Comparison of ENCODE assay signal across 8 mouse cellular contexts in the genomic region with DNA sequence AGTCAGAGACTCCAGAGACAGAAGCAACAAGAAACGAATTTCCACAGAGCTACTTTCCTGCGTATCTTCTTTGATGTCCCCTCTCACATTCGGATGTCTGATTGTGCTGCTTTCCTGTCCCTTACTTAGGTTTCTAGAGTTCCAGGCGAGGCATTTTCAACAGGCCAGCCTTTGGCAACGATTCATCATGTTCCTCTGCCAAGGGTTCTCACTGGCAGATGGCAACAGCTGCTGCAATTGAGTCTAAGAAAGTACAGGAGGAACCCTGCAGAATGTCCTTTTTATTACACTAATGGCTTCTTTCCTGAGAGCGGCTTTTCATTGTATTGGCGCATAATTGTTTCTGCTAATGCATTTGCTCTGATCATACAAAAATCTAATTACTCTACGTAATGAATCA.
DNase-seq lines count a peak whose midpoint lies in the region; ATAC-seq and TF ChIP-seq lines count a peak whose summit lies in the region.
"Had no signal": no experiment of that assay in that cellular context is flagged by ENCODE, and none has a peak within 500 bp of the region (broad histone marks: within the 10 kb centered on the region; RNA-seq: fewer than 3 reads in every experiment).

No protein-coding gene starts in this region.

- no peaks in the 10 kb centered on the region for H3K36me3 ChIP-seq in midbrain, embryonic 14.5 days (ENCODE audit: control insufficient read depth, insufficient read depth, low read length)
- H3K36me3 ChIP-seq in midbrain, embryonic 11.5 days (ENCODE audit: control insufficient read depth, insufficient read depth, low read length): no peaks in the 10 kb centered on the region
- H3K36me3 ChIP-seq in forebrain, embryonic 16.5 days (ENCODE audit: control insufficient read depth, insufficient read depth): no peaks in the 10 kb centered on the region
- no peaks in the 10 kb centered on the region for H3K36me3 ChIP-seq in lung, postnatal 0 days (ENCODE audit: insufficient read depth, low read length)
- H3K36me3 ChIP-seq: limb, embryonic 15.5 days had no signal

- no peak for TF ChIP-seq CTCF in lung, postnatal 0 days (IDR thresholded peaks at IDR 0.05)

- no peak for ATAC-seq in midbrain, embryonic 14.5 days (ENCODE audit: low FRiP score, low TSS enrichment)
- ATAC-seq in midbrain, embryonic 11.5 days (ENCODE audit: low FRiP score): no peak
- ATAC-seq in forebrain, embryonic 16.5 days: peak; percentile 67
- ATAC-seq in lung, postnatal 0 days: peak; percentile 45

- no peaks in the 10 kb centered on the region for H3K9me3 ChIP-seq in midbrain, embryonic 14.5 days (ENCODE audit: control insufficient read depth, low read length)
- no peaks in the 10 kb centered on the region for H3K9me3 ChIP-seq in midbrain, embryonic 11.5 days (ENCODE audit: control insufficient read depth, low read length)
- no peaks in the 10 kb centered on the region for H3K9me3 ChIP-seq in forebrain, embryonic 16.5 days (ENCODE audit: control insufficient read depth, low read length)
- no peaks in the 10 kb centered on the region for H3K9me3 ChIP-seq in lung, postnatal 0 days (ENCODE audit: low read length)
- H3K9me3 ChIP-seq: limb, embryonic 15.5 days had no signal

- H3K4me1 ChIP-seq in midbrain, embryonic 14.5 days (ENCODE audit: control insufficient read depth, insufficient read depth, low read length): peaks cover 12% of the 10 kb centered on the region
- H3K4me1 ChIP-seq in midbrain, embryonic 11.5 days (ENCODE audit: control insufficient read depth, insufficient read depth, low read length): no peaks in the 10 kb centered on the region
- H3K4me1 ChIP-seq in forebrain, embryonic 16.5 days (replicated peaks; ENCODE audit: control insufficient read depth, insufficient read depth, low read length): peaks cover 10% of the 10 kb centered on the region
- peaks cover 6% of the 10 kb centered on the region; the same call in 1 of the 2 replicates for H3K4me1 ChIP-seq in lung, postnatal 0 days (ENCODE audit: insufficient read depth, low read depth, low read length)
- H3K4me1 ChIP-seq: limb, embryonic 15.5 days had no signal

- H3K27me3 ChIP-seq in midbrain, embryonic 14.5 days (ENCODE audit: control insufficient read depth, insufficient read depth, low read length): no peaks in the 10 kb centered on the region
- H3K27me3 ChIP-seq in midbrain, embryonic 11.5 days (ENCODE audit: control insufficient read depth, insufficient read depth, low read length): no peaks in the 10 kb centered on the region
- H3K27me3 ChIP-seq in forebrain, embryonic 16.5 days (replicated peaks; ENCODE audit: control insufficient read depth, insufficient read depth, low read length): no peaks in the 10 kb centered on the region
- no peaks in the 10 kb centered on the region for H3K27me3 ChIP-seq in lung, postnatal 0 days (replicated peaks; ENCODE audit: insufficient read depth, low read length)
- H3K27me3 ChIP-seq: limb, embryonic 15.5 days had no signal

- H3K9ac ChIP-seq in midbrain, embryonic 14.5 days (replicated peaks; ENCODE audit: low read length): no peak overlapping the region
- no peak overlapping the region for H3K9ac ChIP-seq in midbrain, embryonic 11.5 days (ENCODE audit: low read length)
- no peak overlapping the region for H3K9ac ChIP-seq in forebrain, embryonic 16.5 days (replicated peaks; ENCODE audit: low read depth, low read length)
- H3K9ac ChIP-seq in lung, postnatal 0 days (replicated peaks; ENCODE audit: low read depth): no peak overlapping the region
- H3K9ac ChIP-seq: limb, embryonic 15.5 days had no signal

- no peak overlapping the region for H3K4me3 ChIP-seq in midbrain, embryonic 14.5 days (replicated peaks; ENCODE audit: low read depth, low read length)
- H3K4me3 ChIP-seq in midbrain, embryonic 11.5 days (ENCODE audit: low read depth, low read length): no peak overlapping the region
- no peak overlapping the region for H3K4me3 ChIP-seq in forebrain, embryonic 16.5 days (replicated peaks; ENCODE audit: low read length)
- no peak overlapping the region for H3K4me3 ChIP-seq in lung, postnatal 0 days (ENCODE audit: low read depth, low read length)
- H3K4me3 ChIP-seq: limb, embryonic 15.5 days had no signal

- peak; percentile 45; the same call in 1 of the 2 replicates for TF ChIP-seq EP300 in lung, postnatal 0 days (IDR thresholded peaks at IDR 0.05)

- no peak overlapping the region for H3K4me2 ChIP-seq in midbrain, embryonic 14.5 days (ENCODE audit: low read length)
- no peak overlapping the region for H3K4me2 ChIP-seq in midbrain, embryonic 11.5 days
- H3K4me2 ChIP-seq in forebrain, embryonic 16.5 days (ENCODE audit: low read length): no peak overlapping the region
- H3K4me2 ChIP-seq in lung, postnatal 0 days (replicated peaks; ENCODE audit: low read depth, low read length): no peak overlapping the region
- H3K4me2 ChIP-seq: limb, embryonic 15.5 days had no signal

- peak; percentile 72 for DNase-seq in midbrain, embryonic 14.5 days
- no peak for DNase-seq in midbrain, embryonic 11.5 days (ENCODE audit: low spot score, missing footprints)
- peak; percentile 7 for DNase-seq in cerebellum, adult 8-10 months
- DNase-seq in induced T-regulatory cell, adult 2 months (ENCODE audit: low read depth): peak; percentile 42
- peak; percentile 65 for DNase-seq in lung, postnatal 0 days (ENCODE audit: low spot score)
- peak; percentile 68 for DNase-seq in testis, postnatal 10 days (ENCODE audit: low spot score)

- 55% methylated on average over 8 of the region's 8 CpGs for WGBS in midbrain, embryonic 14.5 days
- 77% methylated on average over 8 of the region's 8 CpGs for WGBS in midbrain, embryonic 11.5 days
- 10% methylated on average over 8 of the region's 8 CpGs for WGBS in forebrain, embryonic 16.5 days
- 42% methylated on average over 8 of the region's 8 CpGs for WGBS in lung, postnatal 0 days

- peak overlapping the region; percentile 10; the same call in 1 of the 2 replicates for H3K27ac ChIP-seq in midbrain, embryonic 14.5 days (replicated peaks; ENCODE audit: low read depth, low read length)
- no peak overlapping the region for H3K27ac ChIP-seq in midbrain, embryonic 11.5 days (ENCODE audit: low read depth, low read length)
- H3K27ac ChIP-seq in forebrain, embryonic 16.5 days (ENCODE audit: low read length): no peak overlapping the region
- peak overlapping the region; percentile 68 for H3K27ac ChIP-seq in lung, postnatal 0 days (ENCODE audit: low read length)
- H3K27ac ChIP-seq: limb, embryonic 15.5 days had no signal

Comparison
In these comparisons a context has a peak if more than half of its experiments do, and no peak if none do; other contexts are left out.
1. H3K27ac ChIP-seq: peak in midbrain, embryonic 14.5 days (single experiment) and lung, postnatal 0 days (single experiment); none in midbrain, embryonic 11.5 days (single experiment) and forebrain, embryonic 16.5 days (single experiment).
2. ATAC-seq: peak in forebrain, embryonic 16.5 days (single experiment) and lung, postnatal 0 days (single experiment); none in midbrain, embryonic 14.5 days (single experiment) and midbrain, embryonic 11.5 days (single experiment).